ENCODE assay signal across 18 mouse cellular contexts in genomic region chr1:160438820-160439219, GRCm38 (mm10).
A peak's percentile ranks its signal among the peaks of the same experiment; 100 is the strongest.
DNase-seq lines count a peak whose midpoint lies in the region; ATAC-seq lines count a peak whose summit lies in the region.
"Had no signal": no experiment of that assay in that cellular context is flagged by ENCODE, and none has a peak within 500 bp of the region (broad histone marks: within the 10 kb centered on the region; RNA-seq: fewer than 3 reads in every experiment).

No protein-coding gene starts in this region.

- H3K36me3 ChIP-seq in forebrain, embryonic 12.5 days (replicated peaks): no peaks in the 10 kb centered on the region
- no peaks in the 10 kb centered on the region for H3K36me3 ChIP-seq in forebrain, embryonic 15.5 days
- no peaks in the 10 kb centered on the region for H3K36me3 ChIP-seq in heart, embryonic 11.5 days (ENCODE audit: control insufficient read depth, insufficient read depth, low read length)
- H3K36me3 ChIP-seq: embryonic facial prominence, embryonic 10.5 days; embryonic facial prominence, embryonic 12.5 days had no signal

- H3K27ac ChIP-seq in forebrain, embryonic 12.5 days: no peak overlapping the region
- H3K27ac ChIP-seq in forebrain, embryonic 15.5 days (replicated peaks): no peak overlapping the region
- no peak overlapping the region for H3K27ac ChIP-seq in heart, embryonic 11.5 days (ENCODE audit: low read depth, low read length)
- H3K27ac ChIP-seq: embryonic facial prominence, embryonic 10.5 days; embryonic facial prominence, embryonic 12.5 days; forebrain, embryonic 13.5 days had no signal

- H3K9ac ChIP-seq in forebrain, embryonic 12.5 days: no peak overlapping the region
- no peak overlapping the region for H3K9ac ChIP-seq in forebrain, embryonic 15.5 days (replicated peaks)
- no peak overlapping the region for H3K9ac ChIP-seq in heart, embryonic 11.5 days (ENCODE audit: low read depth, low read length)
- H3K9ac ChIP-seq: embryonic facial prominence, embryonic 12.5 days; forebrain, embryonic 13.5 days; forebrain, postnatal 0 days had no signal

- H3K4me3 ChIP-seq in forebrain, embryonic 12.5 days (replicated peaks): no peak overlapping the region
- no peak overlapping the region for H3K4me3 ChIP-seq in forebrain, embryonic 15.5 days
- H3K4me3 ChIP-seq in heart, embryonic 11.5 days (ENCODE audit: low read depth, low read length): no peak overlapping the region
- H3K4me3 ChIP-seq: embryonic facial prominence, embryonic 10.5 days; embryonic facial prominence, embryonic 12.5 days; forebrain, embryonic 13.5 days had no signal

- H3K9me3 ChIP-seq in forebrain, embryonic 12.5 days: no peaks in the 10 kb centered on the region
- H3K9me3 ChIP-seq in forebrain, embryonic 15.5 days: no peaks in the 10 kb centered on the region
- no peaks in the 10 kb centered on the region for H3K9me3 ChIP-seq in heart, embryonic 11.5 days (replicated peaks; ENCODE audit: control insufficient read depth, low read length)
- H3K9me3 ChIP-seq: embryonic facial prominence, embryonic 10.5 days; embryonic facial prominence, embryonic 12.5 days; forebrain, embryonic 13.5 days had no signal

- ATAC-seq in forebrain, embryonic 12.5 days (ENCODE audit: low FRiP score): 0 out of 2 replicates have a peak, but pooled peaks have one; percentile 41
- ATAC-seq in forebrain, embryonic 15.5 days (replicated peaks): no peak
- no peak for ATAC-seq in heart, embryonic 11.5 days (replicated peaks; ENCODE audit: insufficient number of reproducible peaks, low FRiP score, low TSS enrichment)
- no peak for ATAC-seq in monocyte, adult 5-6 weeks (replicated peaks; ENCODE audit: insufficient number of reproducible peaks, low FRiP score, low TSS enrichment, poor library complexity, severe bottlenecking)
- ATAC-seq: forebrain, embryonic 13.5 days; forebrain, postnatal 0 days had no signal

- WGBS in forebrain, embryonic 12.5 days: 45% methylated on average over 4 of the region's 4 CpGs
- WGBS in forebrain, embryonic 15.5 days: 55% methylated on average over 4 of the region's 4 CpGs
- 68% methylated on average over 4 of the region's 4 CpGs for WGBS in heart, embryonic 11.5 days (ENCODE audit: insufficient replicate concordance)

- H3K4me2 ChIP-seq in forebrain, embryonic 12.5 days: no peak overlapping the region
- no peak overlapping the region for H3K4me2 ChIP-seq in forebrain, embryonic 15.5 days (replicated peaks)
- H3K4me2 ChIP-seq in heart, embryonic 11.5 days: no peak overlapping the region
- H3K4me2 ChIP-seq: embryonic facial prominence, embryonic 12.5 days; forebrain, embryonic 13.5 days had no signal

- H3K27me3 ChIP-seq in forebrain, embryonic 12.5 days: no peaks in the 10 kb centered on the region
- H3K27me3 ChIP-seq in forebrain, embryonic 15.5 days: no peaks in the 10 kb centered on the region
- H3K27me3 ChIP-seq in heart, embryonic 11.5 days (ENCODE audit: control insufficient read depth, insufficient read depth, low read length): no peaks in the 10 kb centered on the region
- H3K27me3 ChIP-seq: embryonic facial prominence, embryonic 12.5 days; forebrain, embryonic 13.5 days had no signal

- H3K4me1 ChIP-seq in forebrain, embryonic 12.5 days: no peaks in the 10 kb centered on the region
- H3K4me1 ChIP-seq in forebrain, embryonic 15.5 days: 0 out of 2 replicates have a peak, but pooled peaks cover 3% of the 10 kb centered on the region
- no peaks in the 10 kb centered on the region for H3K4me1 ChIP-seq in heart, embryonic 11.5 days (ENCODE audit: control insufficient read depth, insufficient read depth, low read length)
- H3K4me1 ChIP-seq: embryonic facial prominence, embryonic 10.5 days; embryonic facial prominence, embryonic 12.5 days had no signal

- peak; percentile 85 for DNase-seq in heart, adult 11 months
- peak; percentile 18 for DNase-seq in retina, postnatal 1 day
- no peak for DNase-seq in retina, embryonic 14.5 days (ENCODE audit: low spot score)
- DNase-seq: adrenal gland, adult 2 months; adrenal gland, postnatal 10 days; adrenal gland, postnatal 25 days; cerebellum, adult 11-12 months; cerebellum, adult 2 months; cerebellum, adult 9-10 months; cerebellum, postnatal 14 days; forebrain, postnatal 0 days had no signal
